Mouse (Mus musculus) heart, adult 9 months (tissue): ENCODE results near the gene Lck.

Experiments
- DNase-seq, 2 experiments: peaks; one replicate each; pipeline ENCODE4 v3.0.0; 2022; ENCODE audit warnings: low spot score in 2 of 2

The Lck gene

GRCm38 (mm10) chr4:129573430-129573829 is at the start of gene Lck:
Gene Lck (minus strand): TSS chr4:129573641.
- no peak for DNase-seq

- DNase-seq, result no peak
These were observed 49.5 kb upstream of the Lck start for GRCm38 (mm10) chr4:129622803-129623535.

GRCm38 (mm10) chr4:129622120-129622802 is 48.8 kb upstream of the Lck start:
- no peak for DNase-seq

- peak; percentile 77 to 82 for DNase-seq
These were observed 47.9 kb upstream of the Lck start for GRCm38 (mm10) chr4:129621283-129621841.

- no peak for DNase-seq
These were observed 47.2 kb upstream of the Lck start for GRCm38 (mm10) chr4:129620419-129621282.

- DNase-seq, result peak; percentile 97
These were observed 45.6 kb upstream of the Lck start, which contains the start of gene Iqcc for GRCm38 (mm10) chr4:129618786-129619691. Gene Iqcc (minus strand): TSS chr4:129619099.

- DNase-seq, result no peak
These were observed 44.6 kb upstream of the Lck start for GRCm38 (mm10) chr4:129618031-129618430.

- no peak for DNase-seq
These were observed 43.7 kb upstream of the Lck start for GRCm38 (mm10) chr4:129617121-129617641.

GRCm38 (mm10) chr4:129616631-129617030 is 43.2 kb upstream of the Lck start:
- DNase-seq, result no peak

GRCm38 (mm10) chr4:129615801-129616290 is 42.4 kb upstream of the Lck start:
- DNase-seq, result no peak

GRCm38 (mm10) chr4:129614093-129614492 is 40.7 kb upstream of the Lck start, which contains the start of gene Dcdc2b:
Gene Dcdc2b (minus strand): TSS chr4:129614257.
- DNase-seq, result peak in 1 of 2 experiments; percentile 58

- DNase-seq, result no peak
These were observed 37.0 kb upstream of the Lck start for GRCm38 (mm10) chr4:129610472-129610871.

GRCm38 (mm10) chr4:129610026-129610425 is 36.6 kb upstream of the Lck start:
- DNase-seq, result no peak

GRCm38 (mm10) chr4:129609139-129609631 is 35.7 kb upstream of the Lck start:
- DNase-seq, result no peak

GRCm38 (mm10) chr4:129608426-129609025 is 35.1 kb upstream of the Lck start:
- peak; percentile 73 to 77 for DNase-seq

- DNase-seq, result peak; percentile 86 to 91
These were observed 27.1 kb upstream of the Lck start, which contains the start of the genes Eif3i and Tmem234 for GRCm38 (mm10) chr4:129600233-129601158. Gene Eif3i (minus strand): TSS chr4:129600648. Gene Tmem234 (plus strand): TSS chr4:129600668.

GRCm38 (mm10) chr4:129588865-129589264 is 15.4 kb upstream of the Lck start:
- no peak for DNase-seq

GRCm38 (mm10) chr4:129586943-129587342 is 13.5 kb upstream of the Lck start:
- no peak for DNase-seq
